Mouse (Mus musculus) thymus, adult 2 months (tissue): Measurements from ENCODE around the gene Exoc7.

Experiments used
- CTCF ChIP-seq: fragments of 200-500 bp; IDR thresholded peaks from 2 replicates; pipeline ENCODE4 v1.5.1; 2012; ENCODE audit warnings: mild to moderate bottlenecking, control low read depth, low read length, moderate library complexity, borderline replicate concordance; ENCODE audit not compliant: control insufficient read depth, poor library complexity, insufficient read depth; ENCODE audit errors: extremely low read depth
- POLR2A ChIP-seq: fragments of 200-500 bp; IDR thresholded peaks from 2 replicates; pipeline ENCODE4 v1.6.1; 2012; ENCODE audit warnings: mild to moderate bottlenecking, low read length, control low read depth, moderate library complexity; ENCODE audit not compliant: control insufficient read depth, poor library complexity, insufficient read depth; ENCODE audit errors: extremely low read depth

GRCm38 (mm10) chr11:116311169-116311568, 4.1 kb upstream of the Exoc7 start:
- TF ChIP-seq POLR2A (no peak), CTCF (no peak)
